Mouse (Mus musculus) liver, embryonic 15.5 days (tissue): ENCODE results near the gene Sys1. TPM values are rescaled to one million over a fixed set of nuclear protein-coding genes. Genes with fewer than 3 reads are reported as not detected.

Experiments
- ATAC-seq: fragments of 200-750 bp; cut with Nextera tagmentation; 2 replicates; pipeline ENCODE4 v1.8.0; 2017; ENCODE audit warnings: moderate number of reproducible peaks, mild to moderate bottlenecking, moderate library complexity; ENCODE audit not compliant: insufficient read depth
- H3K27ac ChIP-seq: fragments of 300-500 bp; sonication (generic); replicated peaks from 2 replicates; pipeline ENCODE4 v1.5.1; 2015; ENCODE audit warnings: mild to moderate bottlenecking, inconsistent platforms
- H3K27me3 ChIP-seq: fragments of 300-500 bp; sonication (generic); 2 replicates; pipeline ENCODE4 v1.6.1; 2015; ENCODE audit warnings: mild to moderate bottlenecking, inconsistent platforms
- H3K36me3 ChIP-seq: fragments of 300-500 bp; sonication (generic); replicated peaks from 2 replicates; pipeline ENCODE4 v1.6.1; 2015; ENCODE audit warnings: moderate library complexity, mild to moderate bottlenecking, inconsistent platforms
- H3K4me1 ChIP-seq: fragments of 300-500 bp; sonication (generic); replicated peaks from 2 replicates; pipeline ENCODE4 v1.6.1; 2015; ENCODE audit warnings: inconsistent platforms
- H3K4me2 ChIP-seq: fragments of 300-500 bp; sonication (generic); 2 replicates; pipeline ENCODE4 v1.6.1; 2015; ENCODE audit warnings: moderate library complexity, mild to moderate bottlenecking, inconsistent platforms
- H3K4me3 ChIP-seq: fragments of 300-500 bp; sonication (generic); replicated peaks from 2 replicates; pipeline ENCODE4 v1.5.1; 2015; ENCODE audit warnings: mild to moderate bottlenecking, inconsistent platforms
- H3K9ac ChIP-seq: fragments of 300-500 bp; sonication (generic); 2 replicates; pipeline ENCODE4 v1.6.1; 2015; ENCODE audit warnings: moderate library complexity, mild to moderate bottlenecking, inconsistent platforms
- H3K9me3 ChIP-seq: fragments of 300-500 bp; sonication (generic); replicated peaks from 2 replicates; pipeline ENCODE4 v1.6.1; 2016; ENCODE audit warnings: inconsistent platforms
- WGBS: fragments of 180-500 bp; shearing (Covaris S2); methylation state at CpG from one replicate; pipeline ENCODE4 v1.1.7; 2015; ENCODE audit warnings: mixed read lengths; ENCODE audit not compliant: insufficient replicate concordance; 5-methylcytosine and 5-hydroxymethylcytosine counted together
- polyA plus RNA-seq: library from polyadenylated mRNA; unstranded; fragments of >200 nt; fragmentation: Nextera tagmentation; extraction: Ambion mirVana; gene quantifications from 2 replicates; pipeline ENCODE4 v1.2.1, GENCODE M21; 2015

Sys1 gene
- polyA plus RNA-seq, 1 experiment from 2014 or later: 27.1 TPM

- H3K4me3 ChIP-seq: no peak overlapping the region
- 58% methylated on average over 14 of the region's 14 CpGs for WGBS
- no peak for ATAC-seq
Observed at GRCm38 (mm10) chr2:164453047-164453757, 3.6 kb upstream of the Sys1 start.

DNA sequence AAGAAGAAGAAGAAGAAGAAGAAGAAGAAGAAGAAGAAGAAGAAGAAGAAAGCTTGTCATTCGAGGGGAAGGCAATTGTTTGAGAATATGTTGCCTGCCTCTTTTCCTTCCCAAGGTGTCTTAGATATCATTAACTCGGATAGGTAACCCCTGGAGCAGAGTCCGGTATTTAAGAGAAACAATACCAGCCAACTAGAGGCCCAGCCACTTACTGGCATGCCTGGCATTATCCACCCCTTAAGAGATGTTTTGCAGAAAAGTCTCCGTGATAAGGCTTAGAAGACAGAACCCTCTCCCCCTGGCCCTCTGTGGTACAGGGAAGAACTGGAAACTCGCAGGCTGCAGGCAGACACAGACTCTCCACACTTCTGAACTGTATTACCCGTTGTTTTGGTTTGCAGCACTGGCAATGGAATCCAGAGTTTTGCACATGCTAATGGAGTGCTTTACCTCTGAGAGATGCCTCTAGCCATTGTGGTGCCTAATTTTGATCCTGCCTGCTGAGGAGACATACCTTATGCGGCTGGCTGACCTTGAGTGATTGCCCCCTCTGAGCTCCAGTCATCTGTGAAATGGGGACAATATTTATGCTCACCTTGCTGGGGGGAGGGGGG lies 2.8 kb upstream of the Sys1 start:
- Histone ChIP-seq H3K27ac (peak overlapping the region; percentile 49; the same call in 1 of the 2 replicates), H3K4me1 (peaks cover 22% of the 10 kb centered on the region; the same call in 1 of the 2 replicates), H3K27me3 (peaks cover 4% of the 10 kb centered on the region; the same call in 1 of the 2 replicates), H3K36me3 (no peaks in the 10 kb centered on the region), H3K4me3 (no peak overlapping the region), H3K4me2 (no peak overlapping the region), H3K9me3 (no peaks in the 10 kb centered on the region), H3K9ac (no peak overlapping the region)
- WGBS: 50% methylated on average over 7 of the region's 7 CpGs
- ATAC-seq: no peak

More at GRCm38 (mm10) chr2:164453047-164453757, 3.6 kb upstream of the Sys1 start:
- no peaks in the 10 kb centered on the region for H3K9me3 ChIP-seq
- H3K27ac ChIP-seq: no peak overlapping the region
- H3K27me3 ChIP-seq: peaks cover 4% of the 10 kb centered on the region; the same call in 1 of the 2 replicates
- no peaks in the 10 kb centered on the region for H3K36me3 ChIP-seq
- no peak overlapping the region for H3K4me2 ChIP-seq
- no peak overlapping the region for H3K9ac ChIP-seq
- H3K4me1 ChIP-seq: peaks cover 22% of the 10 kb centered on the region; the same call in 1 of the 2 replicates

GRCm38 (mm10) chr2:164454846-164455245 lies 1.9 kb upstream of the Sys1 start:
- Histone ChIP-seq H3K36me3 (no peaks in the 10 kb centered on the region), H3K9ac (no peak overlapping the region), H3K27me3 (peaks cover 4% of the 10 kb centered on the region; the same call in 1 of the 2 replicates), H3K4me1 (peaks cover 22% of the 10 kb centered on the region; the same call in 1 of the 2 replicates), H3K4me2 (no peak overlapping the region), H3K9me3 (no peaks in the 10 kb centered on the region), H3K4me3 (no peak overlapping the region), H3K27ac (peak overlapping the region; percentile 49)
- WGBS: 39% methylated on average over 10 of the region's 10 CpGs
- ATAC-seq: no peak; the same call in 1 of the 2 replicates

GRCm38 (mm10) chr2:164455421-164456190 lies 1.2 kb upstream of the Sys1 start:
- Histone ChIP-seq H3K9ac (no peak overlapping the region), H3K9me3 (no peaks in the 10 kb centered on the region), H3K27ac (peak overlapping the region; percentile 35), H3K36me3 (no peaks in the 10 kb centered on the region), H3K27me3 (peaks cover 4% of the 10 kb centered on the region; the same call in 1 of the 2 replicates), H3K4me3 (no peak overlapping the region), H3K4me2 (no peak overlapping the region), H3K4me1 (peaks cover 22% of the 10 kb centered on the region; the same call in 1 of the 2 replicates)
- 46% methylated on average over 6 of the region's 6 CpGs for WGBS
- ATAC-seq: no peak

DNA sequence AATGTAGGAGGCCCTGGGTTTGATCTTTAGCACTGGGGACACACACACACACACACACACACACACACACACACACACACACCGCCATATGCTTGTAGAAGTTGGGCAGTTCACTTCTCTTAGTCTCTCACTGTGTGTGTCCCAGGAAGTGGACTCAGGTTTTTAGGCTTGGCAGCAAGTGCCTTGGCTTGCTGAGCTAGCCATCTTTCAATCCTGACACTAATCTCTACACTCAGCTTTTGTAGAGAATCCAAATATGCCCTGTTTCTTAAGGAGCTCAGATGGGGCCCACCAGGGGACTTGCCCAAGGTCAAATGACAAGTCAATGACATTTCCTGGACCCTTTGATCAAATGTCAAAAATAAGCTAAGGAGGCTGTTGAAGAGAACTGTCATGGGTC lies 351 bp upstream of the Sys1 start:
- peaks cover 4% of the 10 kb centered on the region; the same call in 1 of the 2 replicates for H3K27me3 ChIP-seq
- no peaks in the 10 kb centered on the region for H3K9me3 ChIP-seq

DNA sequence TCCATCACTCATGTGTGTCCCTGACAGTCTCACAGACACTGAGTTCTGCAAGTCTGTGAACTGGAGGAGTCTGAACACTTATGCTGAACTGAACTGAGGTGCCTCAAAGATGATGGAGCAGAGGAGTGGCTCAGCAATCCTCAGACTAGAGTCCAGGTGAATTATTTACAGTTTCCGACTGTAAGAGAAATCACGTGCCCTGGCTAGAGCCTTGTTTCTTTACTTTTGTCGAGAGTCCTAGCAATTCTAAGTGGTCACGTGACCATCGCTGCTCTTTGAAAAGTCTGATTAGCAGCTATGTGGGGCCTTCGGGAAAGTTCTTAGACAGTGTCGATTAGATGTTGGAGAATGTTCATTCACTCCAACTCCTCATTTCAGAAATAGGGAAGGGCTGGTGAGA lies 1.2 kb downstream of the Sys1 start:
- Histone ChIP-seq H3K27ac (peak overlapping the region; percentile 71), H3K9ac (no peak overlapping the region), H3K4me2 (peak overlapping the region; percentile 23), H3K4me1 (peaks cover 37% of the 10 kb centered on the region), H3K4me3 (no peak overlapping the region), H3K27me3 (peaks cover 4% of the 10 kb centered on the region; the same call in 1 of the 2 replicates), H3K9me3 (no peaks in the 10 kb centered on the region), H3K36me3 (no peaks in the 10 kb centered on the region; the same call in 1 of the 2 replicates)
- 46% methylated on average over 7 of the region's 7 CpGs for WGBS
- ATAC-seq: no peak

More for the DNA sequence above, 351 bp upstream of the Sys1 start:
- no peak overlapping the region for H3K4me2 ChIP-seq
- ATAC-seq: no peak
- no peak overlapping the region for H3K4me3 ChIP-seq
- H3K9ac ChIP-seq: no peak overlapping the region
- H3K4me1 ChIP-seq: peaks cover 23% of the 10 kb centered on the region
- H3K36me3 ChIP-seq: no peaks in the 10 kb centered on the region
- H3K27ac ChIP-seq: peak overlapping the region; percentile 55; the same call in 1 of the 2 replicates
- WGBS: 59% methylated on average over 1 of the region's 1 CpGs

DNA sequence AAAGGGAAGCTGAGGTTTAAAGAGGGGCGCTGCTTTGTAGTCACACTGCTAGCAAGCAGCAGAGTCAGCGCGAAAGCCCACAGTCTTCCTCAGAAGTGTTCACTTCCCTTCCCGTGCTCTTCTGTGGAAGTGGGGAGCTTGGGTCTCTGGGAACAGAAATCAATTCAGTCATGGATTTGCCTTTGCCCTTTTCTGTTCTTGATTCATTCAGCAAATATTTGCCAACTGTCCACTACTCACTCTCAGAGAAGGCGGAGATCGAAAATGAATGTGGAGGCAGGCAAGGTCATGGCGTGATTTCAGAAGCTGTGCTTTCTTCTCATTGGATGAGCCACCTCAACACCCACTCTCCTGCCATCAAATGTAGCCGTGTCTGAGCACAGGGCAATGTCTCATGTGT lies 1.8 kb downstream of the Sys1 start:
- Histone ChIP-seq H3K27ac (peak overlapping the region; percentile 71), H3K9me3 (no peaks in the 10 kb centered on the region), H3K4me2 (peak overlapping the region; percentile 20; the same call in 1 of the 2 replicates), H3K4me1 (peaks cover 40% of the 10 kb centered on the region), H3K36me3 (peaks cover 4% of the 10 kb centered on the region; the same call in 1 of the 2 replicates), H3K4me3 (no peak overlapping the region), H3K27me3 (peaks cover 4% of the 10 kb centered on the region; the same call in 1 of the 2 replicates), H3K9ac (no peak overlapping the region)
- WGBS: 45% methylated on average over 8 of the region's 8 CpGs
- peak; percentile 11; the same call in 1 of the 2 replicates for ATAC-seq

DNA sequence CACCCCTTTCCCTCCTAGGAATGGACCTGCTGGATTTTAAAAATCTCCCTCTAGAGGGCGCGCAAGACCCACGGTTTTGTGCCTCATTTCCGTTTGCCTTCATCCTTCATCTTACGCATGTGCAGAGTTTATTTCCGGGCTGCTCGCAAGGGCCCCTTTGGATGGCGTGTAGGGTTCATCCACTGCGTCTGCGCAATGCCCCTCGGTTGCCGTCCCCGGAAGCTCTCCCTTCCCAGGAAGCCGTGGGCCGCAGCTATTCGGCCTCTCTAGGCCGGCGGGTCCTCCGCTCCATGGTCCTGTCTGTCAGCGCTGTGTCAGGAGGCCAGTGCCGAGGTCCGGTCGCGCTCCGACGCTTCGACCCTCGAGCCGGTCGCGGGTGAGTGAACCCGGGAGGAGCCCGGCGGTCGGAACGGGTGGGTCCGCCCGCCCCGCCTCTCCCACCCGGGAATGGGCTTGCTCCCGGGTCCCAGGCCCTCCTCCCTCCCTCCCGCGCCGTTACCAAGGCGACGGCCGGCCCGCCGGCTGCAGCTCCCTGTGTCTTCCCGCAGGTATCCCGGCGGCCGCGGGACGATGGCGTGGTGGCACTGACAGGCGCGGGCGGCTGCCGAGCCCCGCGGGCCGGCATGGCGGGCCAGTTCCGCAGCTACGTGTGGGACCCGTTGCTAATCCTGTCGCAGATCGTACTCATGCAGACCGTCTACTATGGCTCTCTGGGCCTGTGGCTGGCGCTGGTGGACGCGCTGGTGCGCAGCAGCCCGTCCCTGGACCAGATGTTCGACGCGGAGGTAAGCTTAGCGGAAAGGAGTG lies 4.2 kb downstream of the Sys1 start, which contains the start of gene Gm20458:
Gene Gm20458, plus strand, starts transcription at position 223 of the 807 bp plus-strand sequence.
- WGBS: under 1% methylated on average over 79 of the region's 79 CpGs
- ATAC-seq: peak; percentile 95
- H3K27ac ChIP-seq: peak within 1 kb of the TSS; percentile 76
- peaks cover 29% of the 10 kb centered on the region for H3K4me1 ChIP-seq
- H3K36me3 ChIP-seq: peaks cover 22% of the 10 kb centered on the region
- peak within 1 kb of the TSS; percentile 80 for H3K9ac ChIP-seq
- H3K4me2 ChIP-seq: peak within 1 kb of the TSS; percentile 89
- peak within 1 kb of the TSS; percentile 89 for H3K4me3 ChIP-seq
- H3K9me3 ChIP-seq: no peaks in the 10 kb centered on the region
- H3K27me3 ChIP-seq: peaks cover 4% of the 10 kb centered on the region; the same call in 1 of the 2 replicates

- Histone ChIP-seq H3K27ac (no peak overlapping the region), H3K4me2 (no peak overlapping the region), H3K9me3 (no peaks in the 10 kb centered on the region), H3K9ac (no peak overlapping the region), H3K4me3 (no peak overlapping the region), H3K36me3 (peaks cover 22% of the 10 kb centered on the region), H3K4me1 (peaks cover 22% of the 10 kb centered on the region), H3K27me3 (no peaks in the 10 kb centered on the region)
- ATAC-seq: no peak
Observed at GRCm38 (mm10) chr2:164465161-164465560, 8.4 kb downstream of the Sys1 start.

DNA sequence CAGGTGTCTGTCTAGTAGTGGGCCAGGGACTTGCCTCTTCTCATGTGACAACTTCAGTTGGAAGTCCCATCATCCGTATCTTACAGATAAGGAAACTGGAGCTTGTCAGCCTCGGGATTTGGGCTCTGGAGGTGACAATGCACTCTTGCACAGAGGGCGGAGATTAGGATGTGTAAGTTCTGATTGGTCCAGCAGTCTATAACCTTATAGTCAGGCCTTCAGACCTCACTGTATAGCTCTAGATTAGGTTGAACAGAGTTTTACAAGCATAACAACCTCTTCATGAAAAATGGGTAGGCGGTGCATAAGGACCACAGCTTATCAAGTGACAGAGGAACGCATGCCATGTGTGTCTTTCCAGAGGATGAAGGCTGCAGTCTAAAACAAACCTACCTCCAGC lies 10.0 kb downstream of the Sys1 start:
- no peak overlapping the region for H3K4me3 ChIP-seq
- no peak overlapping the region for H3K4me2 ChIP-seq
- H3K4me1 ChIP-seq: peaks cover 17% of the 10 kb centered on the region
- 47% methylated on average over 5 of the region's 5 CpGs for WGBS
- no peak overlapping the region for H3K27ac ChIP-seq
- no peaks in the 10 kb centered on the region for H3K27me3 ChIP-seq
- no peaks in the 10 kb centered on the region for H3K9me3 ChIP-seq
- H3K36me3 ChIP-seq: peaks cover 22% of the 10 kb centered on the region
- no peak overlapping the region for H3K9ac ChIP-seq
- peak; percentile 50; the same call in 1 of the 2 replicates for ATAC-seq
